Mouse (Mus musculus): ENCODE results near the gene Tkfc.

Gene Tkfc

GRCm38 (mm10) chr19:10605293-10605900 lies at the start of gene Tkfc, which contains the start of gene Ddb1:
Gene Tkfc, minus strand, starts transcription at chr19:10605654.
Gene Ddb1, plus strand, starts transcription at chr19:10605327.
- under 1% methylated on average over 49 of the region's 49 CpGs for WGBS

DNA sequence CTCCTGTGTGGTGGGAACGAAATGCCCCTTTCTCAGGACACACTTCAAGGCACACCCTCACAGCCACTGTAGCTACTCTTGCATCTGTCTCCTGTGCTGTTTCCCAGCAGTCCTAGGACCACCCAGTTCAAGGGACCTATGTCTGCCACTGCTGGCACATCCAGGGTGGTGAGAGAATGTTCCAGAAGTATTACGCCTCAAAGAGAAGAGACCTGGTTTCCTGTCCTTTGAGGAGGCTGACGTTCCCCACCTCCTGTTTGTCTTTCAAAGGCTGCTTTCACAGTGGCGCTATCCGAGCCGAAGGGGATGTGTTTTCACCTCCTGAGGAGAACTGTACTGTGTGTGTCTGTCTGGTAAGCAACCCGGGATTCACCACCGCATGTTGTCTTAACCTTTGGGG lies 42.7 kb upstream of the Tkfc start:
- 74% methylated on average over 8 of the region's 8 CpGs for WGBS

- 80% methylated on average over 2 of the region's 2 CpGs for WGBS
Observed at GRCm38 (mm10) chr19:10645616-10646015, 40.2 kb upstream of the Tkfc start.

DNA sequence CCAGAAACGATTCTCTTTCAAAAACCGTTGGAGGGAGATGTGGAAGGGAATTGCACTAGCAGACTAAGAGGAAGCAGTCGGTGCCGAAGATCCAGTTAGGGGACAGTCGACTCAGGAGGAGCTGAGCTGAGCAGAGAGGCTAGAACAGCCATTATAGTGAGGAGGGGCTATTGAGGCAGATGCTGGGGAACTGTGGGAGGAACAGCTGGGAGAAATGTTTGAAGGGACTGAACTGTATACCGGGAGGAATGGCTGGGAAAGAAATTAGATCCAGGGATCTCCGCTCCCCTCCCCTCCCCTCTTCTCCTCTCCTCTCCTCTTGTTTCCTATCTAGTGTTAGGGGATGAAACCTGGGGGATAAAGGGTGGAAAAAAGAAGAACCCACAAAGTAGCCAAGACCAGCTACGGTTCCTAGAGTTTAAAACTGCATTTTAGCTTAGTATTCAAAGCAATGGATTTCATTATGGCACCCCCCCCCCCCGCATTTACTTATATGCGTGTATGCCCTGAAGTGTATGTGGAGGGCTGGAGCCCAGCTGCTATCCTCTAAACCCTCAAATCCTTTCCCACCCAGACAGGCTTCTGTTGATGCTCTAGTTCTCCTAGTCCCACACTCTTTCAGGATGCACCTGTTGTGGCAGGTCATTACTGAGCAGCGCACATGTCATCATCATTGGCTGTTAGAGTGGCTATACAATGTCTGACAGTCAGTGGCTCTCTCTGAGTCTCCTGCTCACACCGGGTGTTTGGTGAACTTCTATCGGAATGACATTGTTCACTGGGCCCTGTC lies 35.3 kb upstream of the Tkfc start:
- 55% methylated on average over 13 of the region's 13 CpGs for WGBS

- WGBS, result 7% methylated on average over 5 of the region's 5 CpGs
Observed at GRCm38 (mm10) chr19:10640080-10640479, 34.6 kb upstream of the Tkfc start.

GRCm38 (mm10) chr19:10637840-10638239 lies 32.4 kb upstream of the Tkfc start:
- 81% methylated on average over 7 of the region's 7 CpGs for WGBS

GRCm38 (mm10) chr19:10634872-10635318 lies 29.4 kb upstream of the Tkfc start:
- WGBS, result 4% methylated on average over 21 of the region's 21 CpGs

- 3% methylated on average over 32 of the region's 32 CpGs for WGBS
Observed at GRCm38 (mm10) chr19:10634106-10634871, 28.8 kb upstream of the Tkfc start, which contains the start of gene Vwce. Gene Vwce, plus strand, starts transcription at chr19:10634213.

- WGBS, result 67% methylated on average over 5 of the region's 5 CpGs
Observed at GRCm38 (mm10) chr19:10608573-10609240, 3.3 kb upstream of the Tkfc start.

- WGBS, result 7% methylated on average over 20 of the region's 20 CpGs
Observed at GRCm38 (mm10) chr19:10605901-10606622, 608 bp upstream of the Tkfc start.

DNA sequence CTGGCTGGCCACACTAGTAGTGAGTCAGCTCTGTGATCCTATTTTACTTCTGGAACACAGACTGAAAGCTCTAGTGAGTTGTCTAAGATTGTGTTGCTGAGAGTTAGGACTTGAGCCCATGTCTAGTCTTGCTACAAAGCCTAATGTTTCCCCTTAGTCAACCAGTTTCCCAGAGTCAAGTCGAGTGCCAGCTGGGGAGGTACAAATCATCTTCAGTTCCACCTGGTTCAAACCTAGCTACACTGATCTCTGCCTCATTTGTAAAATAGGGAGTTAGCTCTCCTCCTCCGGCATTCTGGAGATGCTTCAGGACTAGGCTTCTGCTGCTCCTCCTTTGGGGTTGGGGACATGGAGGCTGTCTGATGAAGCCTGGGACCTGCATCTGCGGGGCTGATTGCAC lies 920 bp downstream of the Tkfc start:
- 42% methylated on average over 3 of the region's 3 CpGs for WGBS

DNA sequence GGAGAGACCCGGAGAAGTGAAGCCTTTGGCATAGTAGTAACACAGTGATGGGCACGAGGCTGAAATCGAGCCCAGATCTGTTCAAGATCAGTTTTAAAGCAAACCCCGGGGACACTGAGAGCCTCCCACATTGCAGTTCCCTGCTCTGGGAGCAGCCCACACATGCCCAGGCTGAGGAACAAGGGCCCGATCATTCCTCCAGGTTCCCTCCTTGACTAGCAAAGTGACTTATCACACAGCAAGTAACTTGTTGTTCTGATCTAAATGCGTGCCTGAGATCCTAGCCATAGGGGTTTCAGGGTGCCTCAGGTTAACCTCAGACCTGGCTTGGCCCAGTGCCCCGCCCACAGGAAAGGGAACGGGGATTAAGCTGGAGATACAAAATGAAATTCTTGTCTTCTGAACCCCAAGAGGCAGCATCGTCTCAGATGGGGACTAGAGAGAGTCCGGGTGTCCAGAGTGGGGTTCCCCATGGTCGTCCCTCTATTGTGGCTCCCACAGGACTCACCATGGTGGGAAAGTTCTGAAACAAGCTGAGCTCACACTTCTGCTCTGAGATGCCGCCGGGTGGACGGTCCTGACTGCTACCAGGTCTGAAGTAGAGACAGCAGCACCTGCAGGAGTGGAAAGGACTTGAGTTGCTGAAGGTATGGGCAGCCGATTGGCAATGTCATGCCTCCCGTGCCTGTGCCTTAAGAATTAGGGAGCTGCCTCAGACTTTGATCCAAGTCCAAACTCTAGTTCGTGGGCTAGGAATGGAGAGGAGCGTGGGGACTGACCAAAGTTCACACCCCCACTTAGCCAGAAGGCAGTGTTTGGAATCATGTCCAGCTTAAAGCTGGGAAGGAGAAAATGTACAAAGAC lies 1.6 kb downstream of the Tkfc start:
- 75% methylated on average over 18 of the region's 18 CpGs for WGBS

DNA sequence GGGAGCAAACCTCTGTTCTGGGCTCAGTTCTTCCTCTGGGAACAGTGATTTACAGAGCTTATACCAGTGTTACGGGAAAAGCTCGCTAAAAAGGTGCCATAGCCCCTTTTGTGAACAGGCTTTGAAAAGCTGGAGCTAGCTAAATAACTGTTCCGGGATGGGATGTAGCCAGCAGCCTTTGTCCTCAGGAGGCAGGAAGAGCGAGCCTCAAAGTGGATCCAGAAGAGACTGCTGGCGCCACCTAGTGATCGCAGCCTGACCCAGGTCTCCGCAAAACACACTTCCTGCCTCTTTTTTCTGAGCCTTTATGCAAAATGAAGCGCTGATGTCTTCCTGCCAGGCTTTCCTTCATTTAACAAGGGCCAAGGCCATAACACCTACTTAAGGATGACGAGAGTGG lies 2.7 kb downstream of the Tkfc start:
- WGBS, result 2% methylated on average over 9 of the region's 9 CpGs

GRCm38 (mm10) chr19:10602247-10602769 lies 3.1 kb downstream of the Tkfc start:
- 14% methylated on average over 6 of the region's 6 CpGs for WGBS

GRCm38 (mm10) chr19:10599648-10600047 lies 5.8 kb downstream of the Tkfc start:
- 99% methylated on average over 2 of the region's 2 CpGs for WGBS

- 38% methylated on average over 3 of the region's 3 CpGs for WGBS
Observed at GRCm38 (mm10) chr19:10598188-10598587, 7.3 kb downstream of the Tkfc start.

GRCm38 (mm10) chr19:10591659-10592377 lies 13.6 kb downstream of the Tkfc start:
- WGBS, result 94% methylated on average over 6 of the region's 6 CpGs

DNA sequence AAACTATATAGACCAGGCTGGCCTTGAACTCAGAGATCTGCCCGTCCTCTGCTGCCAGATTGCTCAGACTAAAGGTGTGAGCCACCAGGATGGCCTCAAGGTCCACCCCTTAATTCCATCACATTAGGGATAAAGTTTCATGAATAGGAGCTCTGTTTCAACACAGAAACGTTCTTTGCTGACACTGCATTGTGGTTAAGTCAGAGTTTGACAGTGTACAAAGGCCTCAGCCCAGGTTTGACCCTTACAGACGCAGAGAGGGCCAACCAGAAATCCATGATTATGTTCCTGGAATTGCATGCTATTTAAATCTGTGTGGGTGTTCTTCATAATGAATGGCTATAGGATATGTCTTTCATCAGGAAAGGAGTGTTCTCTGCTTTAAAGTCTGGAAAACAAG lies 15.2 kb downstream of the Tkfc start:
- 78% methylated on average over 3 of the region's 3 CpGs for WGBS

All from cerebral cortex, adult 2 months (tissue).